Mouse (Mus musculus): Measurements from ENCODE around the gene Fam222a. TPM values are rescaled to one million over a fixed set of nuclear protein-coding genes. Genes with fewer than 3 reads are reported as not detected.

Fam222a gene
- under 1 TPM; 0.52 to 0.70 TPM for total RNA-seq (2023)

DNA sequence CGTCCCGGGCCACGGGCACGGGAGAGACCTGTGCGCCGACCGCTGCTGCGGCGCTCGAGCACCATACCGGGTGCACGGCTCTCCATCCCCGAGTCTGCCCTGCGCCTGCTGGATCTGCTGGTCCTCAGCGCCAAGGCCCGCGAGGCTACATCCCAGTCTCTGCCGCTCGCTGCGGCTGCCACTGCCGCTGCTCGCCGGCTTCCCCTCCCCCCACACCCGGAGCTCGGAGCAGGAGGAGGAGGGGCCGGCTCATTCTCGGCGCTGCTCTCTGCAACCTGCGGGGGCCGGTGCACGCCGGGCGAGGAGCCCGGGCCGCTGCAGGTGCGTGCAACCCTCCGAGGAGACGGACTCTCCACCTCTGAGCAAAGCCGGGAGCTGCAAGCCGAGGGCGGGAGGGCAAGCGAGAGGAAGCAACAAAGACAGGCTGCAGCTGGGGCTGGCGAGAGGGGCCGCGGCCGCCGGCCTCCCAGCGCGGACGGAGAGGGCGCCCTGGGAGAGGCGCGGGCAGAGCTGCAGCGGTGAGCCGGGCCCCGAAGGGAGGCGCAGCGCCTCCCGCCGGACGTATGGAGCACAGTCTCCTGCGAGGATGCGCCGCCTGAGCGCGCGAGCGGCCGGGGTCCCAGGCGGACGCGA is at the start of gene Fam222a:
Gene Fam222a (plus strand): TSS at position 452 of the 633 bp plus-strand sequence.

DNA sequence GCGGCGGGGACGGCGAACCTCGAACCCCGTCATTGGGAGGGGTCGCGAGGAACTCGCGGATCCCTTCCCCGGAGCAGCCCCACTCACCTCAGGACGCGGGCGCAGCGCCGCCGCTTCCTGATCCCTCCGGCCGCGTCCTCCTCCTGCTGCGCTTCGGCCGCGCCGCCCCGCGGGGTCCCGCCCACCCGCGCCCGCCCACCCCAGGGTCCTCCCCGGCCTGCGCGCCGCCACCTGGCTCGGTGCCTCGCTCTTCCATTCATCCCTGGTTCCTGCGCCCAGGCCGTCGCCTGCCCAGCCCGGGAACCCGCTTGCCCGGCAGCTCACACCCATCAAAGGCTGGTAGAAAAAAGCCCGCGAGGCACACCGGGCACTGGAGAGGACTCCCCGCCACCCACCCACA is 90.4 kb downstream of the Fam222a start, which contains the start of gene Trpv4:
Gene Trpv4 (minus strand): TSS at position 167 of the 400 bp plus-strand sequence.

Other genes with a start within 250 kb of the Fam222a start
- 10 to 100 TPM; 73.3 to 77.8 TPM for gene Kctd10, start 187.5 kb upstream of the Fam222a start, total RNA-seq (2023)
- gene Ube3b, start 187.4 kb upstream of the Fam222a start, total RNA-seq (2023): 10 to 100 TPM; 59.0 to 63.4 TPM
- 1 to 10 TPM; 4.2 to 4.9 TPM for gene Mmab, start 124.0 kb upstream of the Fam222a start, total RNA-seq (2023)
- 1 to 10 TPM; 7.8 to 8.0 TPM for gene Mvk, start 123.7 kb upstream of the Fam222a start, total RNA-seq (2023)
- gene Trpv4, start 90.4 kb downstream of the Fam222a start, total RNA-seq (2023): 10 to 100 TPM in 1 of 2 experiments, 1 to 10 TPM in 1; 7.4 to 11.9 TPM
- 100 to 1,000 TPM; 175 to 179 TPM for gene Gltp, start 123.0 kb downstream of the Fam222a start, total RNA-seq (2023)
- 10 to 100 TPM in 1 of 2 experiments, 1 to 10 TPM in 1; 7.6 to 11.7 TPM for gene Tchp, start 139.7 kb downstream of the Fam222a start, total RNA-seq (2023)
- 100 to 1,000 TPM; 156 to 165 TPM for gene Ankrd13a, start 206.7 kb downstream of the Fam222a start, total RNA-seq (2023)
- gene Git2, start 207.5 kb downstream of the Fam222a start, total RNA-seq (2023): 100 to 1,000 TPM; 144 to 147 TPM

Measured in monocyte, adult 59 days (primary cell).